Mouse (Mus musculus): ENCODE results near the gene Cab39. TPM values are rescaled to one million over a fixed set of nuclear protein-coding genes. Genes with fewer than 3 reads are reported as not detected.

Gene Cab39
- polyA plus RNA-seq, 1 experiment from 2014 or later = 25.4 TPM

- H3K9ac ChIP-seq (ENCODE audit: low read length) = no peak overlapping the region
- H3K27ac ChIP-seq (ENCODE audit: low read length) = no peak overlapping the region
- H3K36me3 ChIP-seq (ENCODE audit: control insufficient read depth, insufficient read depth, low read length) = peaks cover 23% of the 10 kb centered on the region
- 63% methylated on average over 3 of the region's 3 CpGs for WGBS
- H3K27me3 ChIP-seq (ENCODE audit: control insufficient read depth, insufficient read depth, low read length) = no peaks in the 10 kb centered on the region
- no peak for ATAC-seq (ENCODE audit: insufficient read depth, low FRiP score)
- no peaks in the 10 kb centered on the region for H3K4me1 ChIP-seq (ENCODE audit: control insufficient read depth, insufficient read depth, low read length)
- H3K9me3 ChIP-seq (replicated peaks; ENCODE audit: control insufficient read depth, low read length) = no peaks in the 10 kb centered on the region
- H3K4me3 ChIP-seq (replicated peaks; ENCODE audit: low read length) = no peak overlapping the region
- no peak overlapping the region for H3K4me2 ChIP-seq (ENCODE audit: low read depth, low read length)
Observed at GRCm38 (mm10) chr1:85845476-85845875, 52.2 kb downstream of the Cab39 start.

- no peak for ATAC-seq (ENCODE audit: insufficient read depth, low FRiP score)
- Histone ChIP-seq H3K27ac (ENCODE audit: low read length) (no peak overlapping the region), H3K4me3 (replicated peaks; ENCODE audit: low read length) (no peak overlapping the region), H3K9me3 (replicated peaks; ENCODE audit: control insufficient read depth, low read length) (no peaks in the 10 kb centered on the region), H3K4me1 (ENCODE audit: control insufficient read depth, insufficient read depth, low read length) (no peaks in the 10 kb centered on the region), H3K36me3 (ENCODE audit: control insufficient read depth, insufficient read depth, low read length) (peaks cover 21% of the 10 kb centered on the region), H3K27me3 (ENCODE audit: control insufficient read depth, insufficient read depth, low read length) (no peaks in the 10 kb centered on the region), H3K9ac (ENCODE audit: low read length) (no peak overlapping the region), H3K4me2 (ENCODE audit: low read depth, low read length) (no peak overlapping the region)
- 92% methylated on average over 14 of the region's 14 CpGs for WGBS
Observed at GRCm38 (mm10) chr1:85849016-85849415, 55.8 kb downstream of the Cab39 start.

GRCm38 (mm10) chr1:85850851-85851250 lies 57.6 kb downstream of the Cab39 start:
- 88% methylated on average over 5 of the region's 5 CpGs for WGBS
- H3K27me3 ChIP-seq (ENCODE audit: control insufficient read depth, insufficient read depth, low read length) = no peaks in the 10 kb centered on the region
- H3K4me3 ChIP-seq (replicated peaks; ENCODE audit: low read length) = no peak overlapping the region

GRCm38 (mm10) chr1:85852996-85853689 lies 59.9 kb downstream of the Cab39 start:
- peaks cover 16% of the 10 kb centered on the region for H3K36me3 ChIP-seq (ENCODE audit: control insufficient read depth, insufficient read depth, low read length)
- no peak overlapping the region for H3K9ac ChIP-seq (ENCODE audit: low read length)
- no peak overlapping the region for H3K4me2 ChIP-seq (ENCODE audit: low read depth, low read length)
- no peaks in the 10 kb centered on the region for H3K9me3 ChIP-seq (replicated peaks; ENCODE audit: control insufficient read depth, low read length)
- H3K4me1 ChIP-seq (ENCODE audit: control insufficient read depth, insufficient read depth, low read length) = no peaks in the 10 kb centered on the region
- no peak overlapping the region for H3K4me3 ChIP-seq (replicated peaks; ENCODE audit: low read length)
- H3K27me3 ChIP-seq (ENCODE audit: control insufficient read depth, insufficient read depth, low read length) = no peaks in the 10 kb centered on the region
- 64% methylated on average over 2 of the region's 2 CpGs for WGBS
- H3K27ac ChIP-seq (ENCODE audit: low read length) = no peak overlapping the region
- ATAC-seq (ENCODE audit: insufficient read depth, low FRiP score) = peak; percentile 51; the same call in 1 of the 2 replicates

More at GRCm38 (mm10) chr1:85850851-85851250, 57.6 kb downstream of the Cab39 start:
- Histone ChIP-seq H3K4me1 (ENCODE audit: control insufficient read depth, insufficient read depth, low read length) (no peaks in the 10 kb centered on the region), H3K36me3 (ENCODE audit: control insufficient read depth, insufficient read depth, low read length) (peaks cover 17% of the 10 kb centered on the region), H3K9ac (ENCODE audit: low read length) (no peak overlapping the region), H3K4me2 (ENCODE audit: low read depth, low read length) (no peak overlapping the region), H3K9me3 (replicated peaks; ENCODE audit: control insufficient read depth, low read length) (no peaks in the 10 kb centered on the region), H3K27ac (ENCODE audit: low read length) (no peak overlapping the region)
- ATAC-seq (ENCODE audit: insufficient read depth, low FRiP score) = no peak

GRCm38 (mm10) chr1:85853865-85854264 lies 60.6 kb downstream of the Cab39 start:
- Histone ChIP-seq H3K27ac (ENCODE audit: low read length) (no peak overlapping the region), H3K36me3 (ENCODE audit: control insufficient read depth, insufficient read depth, low read length) (peaks cover 9% of the 10 kb centered on the region), H3K4me3 (replicated peaks; ENCODE audit: low read length) (no peak overlapping the region), H3K4me2 (ENCODE audit: low read depth, low read length) (no peak overlapping the region), H3K9me3 (replicated peaks; ENCODE audit: control insufficient read depth, low read length) (no peaks in the 10 kb centered on the region), H3K27me3 (ENCODE audit: control insufficient read depth, insufficient read depth, low read length) (no peaks in the 10 kb centered on the region), H3K9ac (ENCODE audit: low read length) (no peak overlapping the region), H3K4me1 (ENCODE audit: control insufficient read depth, insufficient read depth, low read length) (no peaks in the 10 kb centered on the region)
- WGBS = 93% methylated on average over 2 of the region's 2 CpGs
- ATAC-seq (ENCODE audit: insufficient read depth, low FRiP score) = no peak

- WGBS = 57% methylated on average over 2 of the region's 2 CpGs
- no peak overlapping the region for H3K27ac ChIP-seq (ENCODE audit: low read length)
- no peaks in the 10 kb centered on the region for H3K27me3 ChIP-seq (ENCODE audit: control insufficient read depth, insufficient read depth, low read length)
- no peaks in the 10 kb centered on the region for H3K4me1 ChIP-seq (ENCODE audit: control insufficient read depth, insufficient read depth, low read length)
- H3K9me3 ChIP-seq (replicated peaks; ENCODE audit: control insufficient read depth, low read length) = no peaks in the 10 kb centered on the region
- H3K9ac ChIP-seq (ENCODE audit: low read length) = no peak overlapping the region
- H3K36me3 ChIP-seq (ENCODE audit: control insufficient read depth, insufficient read depth, low read length) = peaks cover 6% of the 10 kb centered on the region
- H3K4me3 ChIP-seq (replicated peaks; ENCODE audit: low read length) = no peak overlapping the region
- ATAC-seq (ENCODE audit: insufficient read depth, low FRiP score) = no peak
- H3K4me2 ChIP-seq (ENCODE audit: low read depth, low read length) = no peak overlapping the region
Observed at GRCm38 (mm10) chr1:85854475-85854874, 61.2 kb downstream of the Cab39 start.

- Histone ChIP-seq H3K36me3 (ENCODE audit: control insufficient read depth, insufficient read depth, low read length) (peaks cover 6% of the 10 kb centered on the region), H3K4me2 (ENCODE audit: low read depth, low read length) (no peak overlapping the region), H3K27ac (ENCODE audit: low read length) (no peak overlapping the region), H3K4me1 (ENCODE audit: control insufficient read depth, insufficient read depth, low read length) (no peaks in the 10 kb centered on the region), H3K4me3 (replicated peaks; ENCODE audit: low read length) (no peak overlapping the region), H3K27me3 (ENCODE audit: control insufficient read depth, insufficient read depth, low read length) (no peaks in the 10 kb centered on the region), H3K9me3 (replicated peaks; ENCODE audit: control insufficient read depth, low read length) (no peaks in the 10 kb centered on the region), H3K9ac (ENCODE audit: low read length) (no peak overlapping the region)
- WGBS = 70% methylated on average over 3 of the region's 3 CpGs
- no peak for ATAC-seq (ENCODE audit: insufficient read depth, low FRiP score)
Observed at GRCm38 (mm10) chr1:85856266-85856665, 63.0 kb downstream of the Cab39 start.

GRCm38 (mm10) chr1:85857261-85857754 lies 64.1 kb downstream of the Cab39 start:
- H3K4me2 ChIP-seq (ENCODE audit: low read depth, low read length) = no peak overlapping the region
- no peaks in the 10 kb centered on the region for H3K27me3 ChIP-seq (ENCODE audit: control insufficient read depth, insufficient read depth, low read length)
- H3K4me1 ChIP-seq (ENCODE audit: control insufficient read depth, insufficient read depth, low read length) = no peaks in the 10 kb centered on the region
- H3K27ac ChIP-seq (ENCODE audit: low read length) = no peak overlapping the region
- no peak for ATAC-seq (ENCODE audit: insufficient read depth, low FRiP score)
- H3K9ac ChIP-seq (ENCODE audit: low read length) = no peak overlapping the region
- H3K4me3 ChIP-seq (replicated peaks; ENCODE audit: low read length) = no peak overlapping the region
- peaks cover 6% of the 10 kb centered on the region for H3K36me3 ChIP-seq (ENCODE audit: control insufficient read depth, insufficient read depth, low read length)
- H3K9me3 ChIP-seq (replicated peaks; ENCODE audit: control insufficient read depth, low read length) = no peaks in the 10 kb centered on the region; the same call in 1 of the 2 replicates
- 73% methylated on average over 6 of the region's 6 CpGs for WGBS

GRCm38 (mm10) chr1:85864383-85864782 lies 71.1 kb downstream of the Cab39 start:
- no peak overlapping the region for H3K4me3 ChIP-seq (replicated peaks; ENCODE audit: low read length)
- H3K9ac ChIP-seq (ENCODE audit: low read length) = no peak overlapping the region
- no peaks in the 10 kb centered on the region for H3K4me1 ChIP-seq (ENCODE audit: control insufficient read depth, insufficient read depth, low read length)
- WGBS = 92% methylated on average over 10 of the region's 10 CpGs
- H3K27me3 ChIP-seq (ENCODE audit: control insufficient read depth, insufficient read depth, low read length) = no peaks in the 10 kb centered on the region
- no peaks in the 10 kb centered on the region for H3K36me3 ChIP-seq (ENCODE audit: control insufficient read depth, insufficient read depth, low read length)
- no peak overlapping the region for H3K27ac ChIP-seq (ENCODE audit: low read length)
- ATAC-seq (ENCODE audit: insufficient read depth, low FRiP score) = no peak
- H3K9me3 ChIP-seq (replicated peaks; ENCODE audit: control insufficient read depth, low read length) = peaks cover 4% of the 10 kb centered on the region
- H3K4me2 ChIP-seq (ENCODE audit: low read depth, low read length) = no peak overlapping the region
